Mouse (Mus musculus): ENCODE measurements around the gene Olfr418. TPM values are rescaled to one million over a fixed set of nuclear protein-coding genes. Genes with fewer than 3 reads are reported as not detected.
"Not testable (repeated sequence)": the region's sequence is repeated elsewhere in the genome, so short reads cannot be mapped to it uniquely, and the experiment has no call there.

The Olfr418 gene
- polyA plus RNA-seq (2015; fragmentation: Nextera tagmentation; extraction: Ambion mirVana) = not detected in 2 replicates

GRCm38 (mm10) chr1:173265701-173266100 is at the start of gene Olfr418:
Gene Olfr418, plus strand, starts transcription at chr1:173266001.
- Histone ChIP-seq H3K9me3 (no peaks in the 10 kb centered on the region), H3K4me3 (no peak within 1 kb of the TSS), H3K27ac (replicated peaks) (no peak within 1 kb of the TSS), H3K4me2 (no peak within 1 kb of the TSS), H3K4me1 (replicated peaks) (no peaks in the 10 kb centered on the region), H3K27me3 (no peaks in the 10 kb centered on the region), H3K36me3 (no peaks in the 10 kb centered on the region), H3K9ac (no peak within 1 kb of the TSS)
- no peak for ATAC-seq (ENCODE audit: low FRiP score, low read depth)

GRCm38 (mm10) chr1:173216481-173216880 is 49.3 kb upstream of the Olfr418 start:
- H3K27ac ChIP-seq (replicated peaks) = no peak overlapping the region
- H3K9me3 ChIP-seq = no peaks in the 10 kb centered on the region
- no peaks in the 10 kb centered on the region for H3K4me1 ChIP-seq (replicated peaks)
- H3K9ac ChIP-seq = no peak overlapping the region
- H3K4me3 ChIP-seq = no peak overlapping the region
- ATAC-seq (ENCODE audit: low FRiP score, low read depth) = no peak
- WGBS = 92% methylated on average over 3 of the region's 3 CpGs
- no peaks in the 10 kb centered on the region for H3K27me3 ChIP-seq
- H3K4me2 ChIP-seq = no peak overlapping the region
- no peaks in the 10 kb centered on the region for H3K36me3 ChIP-seq

GRCm38 (mm10) chr1:173227081-173227480 is 38.7 kb upstream of the Olfr418 start, which contains the start of gene Fcer1a:
Gene Fcer1a, minus strand, starts transcription at chr1:173227214.
- Histone ChIP-seq H3K9me3 (no peaks in the 10 kb centered on the region), H3K4me3 (no peak within 1 kb of the TSS), H3K4me1 (replicated peaks) (no peaks in the 10 kb centered on the region), H3K9ac (no peak within 1 kb of the TSS), H3K27me3 (no peaks in the 10 kb centered on the region), H3K36me3 (no peaks in the 10 kb centered on the region), H3K4me2 (no peak within 1 kb of the TSS), H3K27ac (replicated peaks) (no peak within 1 kb of the TSS)
- ATAC-seq (ENCODE audit: low FRiP score, low read depth) = no peak
- 86% methylated on average over 2 of the region's 2 CpGs for WGBS

GRCm38 (mm10) chr1:173237004-173237403 is 28.8 kb upstream of the Olfr418 start:
- not testable (repeated sequence) for H3K9ac ChIP-seq; H3K4me1 ChIP-seq (replicated peaks); ATAC-seq (ENCODE audit: low FRiP score, low read depth); H3K4me3 ChIP-seq; H3K4me2 ChIP-seq; H3K27ac ChIP-seq (replicated peaks); H3K27me3 ChIP-seq; H3K36me3 ChIP-seq; H3K9me3 ChIP-seq
- WGBS = 83% methylated on average over 1 of the region's 1 CpGs

- no peaks in the 10 kb centered on the region for H3K27me3 ChIP-seq
- no peaks in the 10 kb centered on the region for H3K4me1 ChIP-seq (replicated peaks)
- no peak overlapping the region for H3K9ac ChIP-seq
- H3K9me3 ChIP-seq = no peaks in the 10 kb centered on the region
- ATAC-seq (ENCODE audit: low FRiP score, low read depth) = no peak
- H3K27ac ChIP-seq (replicated peaks) = no peak overlapping the region
- no peak overlapping the region for H3K4me2 ChIP-seq
- WGBS = 95% methylated on average over 3 of the region's 3 CpGs
- no peak overlapping the region for H3K4me3 ChIP-seq
- no peaks in the 10 kb centered on the region for H3K36me3 ChIP-seq
Observed at GRCm38 (mm10) chr1:173249888-173250287, 15.9 kb upstream of the Olfr418 start.

- H3K36me3 ChIP-seq = no peaks in the 10 kb centered on the region
- no peak within 1 kb of the TSS for H3K9ac ChIP-seq
- no peak for ATAC-seq (ENCODE audit: low FRiP score, low read depth)
- WGBS = 77% methylated on average over 3 of the region's 3 CpGs
- no peaks in the 10 kb centered on the region for H3K9me3 ChIP-seq
- no peaks in the 10 kb centered on the region for H3K27me3 ChIP-seq
- H3K27ac ChIP-seq (replicated peaks) = no peak within 1 kb of the TSS
- no peak within 1 kb of the TSS for H3K4me2 ChIP-seq
- H3K4me3 ChIP-seq = no peak within 1 kb of the TSS
- no peaks in the 10 kb centered on the region for H3K4me1 ChIP-seq (replicated peaks)
Observed at GRCm38 (mm10) chr1:173277677-173278076, 11.9 kb downstream of the Olfr418 start, which contains the start of gene Mptx2. Gene Mptx2, minus strand, starts transcription at chr1:173277777.

- not testable (repeated sequence) for ATAC-seq (ENCODE audit: low FRiP score, low read depth); H3K4me1 ChIP-seq (replicated peaks); H3K36me3 ChIP-seq; H3K9me3 ChIP-seq; H3K27ac ChIP-seq (replicated peaks); H3K4me2 ChIP-seq; H3K4me3 ChIP-seq; H3K27me3 ChIP-seq; H3K9ac ChIP-seq
- WGBS = 54% methylated on average over 3 of the region's 3 CpGs
Observed at GRCm38 (mm10) chr1:173302795-173303194, 37.0 kb downstream of the Olfr418 start.

GRCm38 (mm10) chr1:173313535-173314050 is 47.8 kb downstream of the Olfr418 start:
- H3K4me3 ChIP-seq; H3K9me3 ChIP-seq; H3K27ac ChIP-seq (replicated peaks); ATAC-seq (ENCODE audit: low FRiP score, low read depth); H3K36me3 ChIP-seq; H3K4me2 ChIP-seq; H3K9ac ChIP-seq; H3K4me1 ChIP-seq (replicated peaks); H3K27me3 ChIP-seq: not testable (repeated sequence)
- WGBS = 91% methylated on average over 7 of the region's 7 CpGs

- ATAC-seq (ENCODE audit: low FRiP score, low read depth) = no peak
- Histone ChIP-seq H3K9me3 (no peaks in the 10 kb centered on the region), H3K27me3 (no peaks in the 10 kb centered on the region), H3K4me1 (replicated peaks) (no peaks in the 10 kb centered on the region), H3K27ac (replicated peaks) (no peak overlapping the region), H3K36me3 (no peaks in the 10 kb centered on the region), H3K9ac (no peak overlapping the region), H3K4me2 (no peak overlapping the region), H3K4me3 (no peak overlapping the region)
- 92% methylated on average over 3 of the region's 3 CpGs for WGBS
Observed at GRCm38 (mm10) chr1:173315725-173316124, 49.9 kb downstream of the Olfr418 start.

GRCm38 (mm10) chr1:173317925-173318477 is 52.2 kb downstream of the Olfr418 start:
- H3K4me3 ChIP-seq = no peak overlapping the region
- 94% methylated on average over 2 of the region's 2 CpGs for WGBS
- H3K4me1 ChIP-seq (replicated peaks) = 0 out of 2 replicates have a peak, but pooled peaks cover 2% of the 10 kb centered on the region
- H3K4me2 ChIP-seq = no peak overlapping the region
- no peaks in the 10 kb centered on the region for H3K27me3 ChIP-seq
- no peak overlapping the region for H3K27ac ChIP-seq (replicated peaks)
- H3K36me3 ChIP-seq = no peaks in the 10 kb centered on the region
- H3K9me3 ChIP-seq = no peaks in the 10 kb centered on the region
- H3K9ac ChIP-seq = no peak overlapping the region
- no peak for ATAC-seq (ENCODE audit: low FRiP score, low read depth)

- H3K4me3 ChIP-seq = no peak overlapping the region
- peak; percentile 87 for ATAC-seq (ENCODE audit: low FRiP score, low read depth)
- no peak overlapping the region for H3K27ac ChIP-seq (replicated peaks)
- no peak overlapping the region for H3K4me2 ChIP-seq
- no peaks in the 10 kb centered on the region for H3K36me3 ChIP-seq
- no peaks in the 10 kb centered on the region for H3K9me3 ChIP-seq
- no peak overlapping the region for H3K9ac ChIP-seq
- H3K4me1 ChIP-seq (replicated peaks) = 0 out of 2 replicates have a peak, but pooled peaks cover 2% of the 10 kb centered on the region
- WGBS = 37% methylated on average over 8 of the region's 8 CpGs
- no peaks in the 10 kb centered on the region for H3K27me3 ChIP-seq
Observed at GRCm38 (mm10) chr1:173321593-173322248, 55.9 kb downstream of the Olfr418 start.

GRCm38 (mm10) chr1:173322249-173322627 is 56.4 kb downstream of the Olfr418 start:
- no peak for ATAC-seq (ENCODE audit: low FRiP score, low read depth)
- no peak overlapping the region for H3K4me2 ChIP-seq

More at GRCm38 (mm10) chr1:173322249-173322627, 56.4 kb downstream of the Olfr418 start:
- Histone ChIP-seq H3K9me3 (no peaks in the 10 kb centered on the region), H3K4me1 (replicated peaks) (0 out of 2 replicates have a peak, but pooled peaks cover 2% of the 10 kb centered on the region), H3K27me3 (no peaks in the 10 kb centered on the region), H3K9ac (no peak overlapping the region), H3K4me3 (no peak overlapping the region), H3K36me3 (no peaks in the 10 kb centered on the region), H3K27ac (replicated peaks) (no peak overlapping the region)
- 65% methylated on average over 6 of the region's 6 CpGs for WGBS
